Mouse (Mus musculus) ES-E14 (cell line): Measurements from ENCODE around the gene Mrpl22.

Experiments
- HCFC1 ChIP-seq: IDR thresholded peaks from 2 replicates; pipeline ENCODE4 v1.6.1; 2012; ENCODE audit warnings: low read length, inconsistent platforms, borderline replicate concordance; ENCODE audit not compliant: insufficient read depth
- MAFK ChIP-seq: IDR thresholded peaks from 2 replicates; pipeline ENCODE4 v1.6.1; 2014; ENCODE audit warnings: mild to moderate bottlenecking, low read depth, low read length, inconsistent platforms; ENCODE audit not compliant: insufficient read depth
- ZC3H11A ChIP-seq: IDR thresholded peaks from 2 replicates; pipeline ENCODE4 v1.6.1; 2012; ENCODE audit warnings: low read depth, mild to moderate bottlenecking, inconsistent platforms, low read length, borderline replicate concordance
- ZNF384 ChIP-seq: IDR thresholded peaks from 2 replicates; pipeline ENCODE4 v1.6.1; 2012; ENCODE audit warnings: low read depth, low read length, inconsistent platforms

- TF ChIP-seq HCFC1 (0 out of 2 replicates have a peak, but pooled peaks have one; percentile 47), ZC3H11A (no peak), ZNF384 (no peak), MAFK (no peak)
Measured at GRCm38 (mm10) chr11:58168167-58168915, 3.1 kb upstream of the Mrpl22 start, which contains the start of gene Gemin5.
